Mouse (Mus musculus): ENCODE data around the gene Nhlrc4.

Gene Nhlrc4

DNA sequence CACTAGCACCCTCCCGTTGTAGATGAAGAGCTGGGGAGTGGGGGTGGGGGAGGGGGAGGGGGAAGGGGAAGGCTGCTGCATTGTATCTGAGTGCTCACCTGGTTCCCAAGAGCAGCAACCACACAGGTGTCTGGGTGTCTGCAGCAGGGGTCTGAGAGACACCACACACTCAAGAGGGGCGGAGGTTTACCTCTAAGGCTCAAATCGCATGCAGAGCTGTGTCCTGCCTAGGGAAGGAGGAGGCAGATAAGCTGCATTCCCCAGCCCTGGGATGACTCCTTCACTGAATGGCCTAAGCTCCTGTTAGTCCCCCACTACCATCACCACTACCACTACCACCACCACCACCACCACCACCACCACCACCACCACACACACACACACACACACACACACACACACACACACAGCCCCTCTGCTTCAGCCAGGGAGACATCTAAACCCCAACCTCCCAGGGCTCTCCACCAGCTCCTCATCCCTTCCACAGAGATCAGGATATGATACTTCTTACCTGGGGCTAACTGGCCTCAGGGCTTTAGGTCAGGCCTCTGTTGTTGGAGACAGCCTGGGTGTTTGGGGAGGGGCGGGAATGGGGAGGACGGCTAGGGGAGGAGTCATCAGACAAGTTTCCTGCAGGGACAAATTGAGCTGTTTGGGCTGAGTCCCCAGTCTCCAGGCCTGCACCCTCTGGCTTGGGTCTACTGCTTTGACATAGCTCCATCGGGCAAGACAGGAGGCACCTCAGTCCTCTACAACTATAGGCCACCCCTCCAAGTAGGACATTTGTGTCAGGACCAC is at the start of gene Nhlrc4, which contains the start of gene Pigq:
Gene Nhlrc4 (minus strand): TSS at position 596 of the 798 bp plus-strand sequence.
Gene Pigq (minus strand): TSS at position 571 of the 798 bp plus-strand sequence.
- no peak for DNase-seq

GRCm38 (mm10) chr17:25993489-25993888 is 48.7 kb upstream of the Nhlrc4 start:
- no peak for DNase-seq

DNA sequence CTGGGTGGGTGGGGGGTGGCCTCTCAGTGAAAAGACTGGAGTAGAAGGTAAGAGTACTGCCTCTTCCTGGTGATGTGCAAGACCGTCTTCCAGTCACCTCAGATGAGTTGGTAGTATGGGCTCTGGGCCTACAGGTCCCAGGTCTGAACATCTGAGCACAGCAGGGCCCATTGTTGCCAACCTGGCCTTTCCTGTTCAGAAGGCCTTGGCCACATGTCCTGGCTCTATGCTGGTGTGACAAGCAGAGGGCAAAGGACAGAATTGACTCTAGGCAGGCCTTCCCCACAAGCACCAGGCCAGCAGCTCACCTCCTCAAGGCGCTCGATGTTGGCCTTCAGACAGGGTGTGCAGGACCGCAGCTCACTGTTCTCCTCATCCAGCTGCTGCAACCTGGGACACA is 47.5 kb upstream of the Nhlrc4 start:
- DNase-seq: no peak

DNA sequence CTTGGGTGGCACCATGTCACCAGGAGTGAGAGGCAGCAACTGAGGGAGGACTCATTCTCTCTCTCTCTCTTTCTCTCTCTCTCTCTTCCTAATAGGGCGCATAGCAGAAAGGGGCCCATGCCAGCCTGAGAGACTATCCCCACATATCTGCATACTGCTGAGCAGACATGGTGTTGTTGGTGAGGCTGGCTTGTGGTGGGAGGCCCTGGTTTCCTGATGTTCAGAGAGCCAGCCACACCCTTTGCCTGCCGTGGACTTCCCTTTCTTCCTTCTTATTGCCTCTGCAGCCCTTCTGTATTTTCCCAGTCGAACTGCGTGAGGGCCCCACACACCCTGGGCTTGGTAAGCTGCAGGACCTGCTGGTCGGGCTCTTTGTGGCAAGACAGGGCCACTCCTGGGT is 45.6 kb upstream of the Nhlrc4 start:
- peak; percentile 37 for DNase-seq

GRCm38 (mm10) chr17:25985306-25986294 is 40.8 kb upstream of the Nhlrc4 start, which contains the start of gene Capn15:
Capn15 (minus strand) TSS chr17:25985796.
- peak; percentile 96 for DNase-seq

DNA sequence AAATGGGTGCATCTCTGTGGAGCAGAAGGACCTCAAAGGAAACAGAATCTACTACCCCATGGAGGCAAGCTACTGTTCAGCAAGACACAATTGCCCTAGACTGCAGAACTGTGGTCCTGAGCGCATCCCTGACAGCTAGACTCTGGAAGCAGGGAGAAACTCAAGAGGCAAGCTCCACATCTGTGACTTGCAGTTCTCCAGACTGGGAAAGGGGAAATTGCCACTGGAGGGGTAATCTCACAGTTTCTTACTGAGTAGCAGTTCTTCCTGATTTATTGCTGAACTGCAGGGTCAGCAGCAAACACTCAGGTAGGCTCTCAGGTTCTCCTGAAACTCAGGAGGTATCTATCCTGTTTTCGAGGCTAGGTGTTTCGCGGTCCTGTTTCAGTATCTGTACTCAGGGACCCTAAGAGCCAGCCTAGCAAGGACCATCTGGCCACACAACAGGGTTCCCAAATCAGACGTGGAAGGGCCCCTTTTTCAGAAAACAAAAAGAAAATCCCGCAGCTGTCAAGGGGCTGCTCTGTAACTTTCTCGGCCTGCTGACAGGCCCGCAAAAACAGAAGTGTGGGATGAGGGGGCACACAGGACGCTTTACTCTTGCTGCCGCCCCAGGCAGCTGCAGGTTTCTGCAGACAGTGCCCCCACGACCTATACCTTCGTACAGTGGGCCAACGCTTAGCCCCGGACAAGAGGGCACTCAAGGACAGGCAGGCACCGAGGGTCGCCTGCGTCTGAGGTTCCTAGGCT is 40.0 kb upstream of the Nhlrc4 start:
- DNase-seq: no peak

- no peak for DNase-seq
Measured at GRCm38 (mm10) chr17:25984066-25984465, 39.3 kb upstream of the Nhlrc4 start.

DNA sequence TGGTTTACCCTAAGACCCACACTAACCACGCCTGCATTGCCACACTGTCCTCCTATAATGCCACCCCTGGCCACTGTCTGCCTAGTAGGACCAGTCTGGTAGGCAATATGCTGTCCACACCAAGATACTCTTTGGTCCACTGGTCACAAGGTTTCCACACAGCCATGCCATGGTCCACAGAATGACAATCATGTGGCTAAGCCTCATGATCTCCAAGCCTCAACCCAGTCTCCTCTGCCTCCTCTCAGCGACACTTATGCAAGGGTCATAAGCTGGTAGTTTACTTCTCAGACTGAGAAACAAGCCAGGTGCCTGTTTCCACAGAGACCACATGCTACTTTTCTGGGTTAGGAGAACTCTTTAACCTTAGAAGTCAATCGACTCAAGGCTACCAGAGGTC is 38.2 kb upstream of the Nhlrc4 start:
- DNase-seq: peak; percentile 54

DNA sequence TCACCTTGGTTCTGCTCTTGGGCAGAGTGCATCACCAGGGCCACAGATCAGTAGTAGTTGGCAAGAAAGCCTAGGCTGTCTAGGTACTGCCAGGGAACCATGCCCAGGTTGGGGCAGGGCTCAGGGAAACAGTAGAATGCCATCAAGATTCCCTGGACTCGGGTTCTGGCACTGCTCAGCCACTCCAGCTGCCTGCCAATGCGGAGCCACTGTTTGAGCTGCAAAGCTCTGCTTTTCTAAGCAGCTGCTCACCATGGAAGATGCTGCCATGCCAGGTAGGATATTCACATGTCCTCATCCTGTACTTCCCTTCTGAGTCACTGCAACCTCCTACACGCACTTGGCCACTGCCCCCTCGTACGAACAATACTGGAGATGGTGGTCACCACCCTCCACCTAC is 36.1 kb upstream of the Nhlrc4 start:
- peak; percentile 14 for DNase-seq

- no peak for DNase-seq
Measured at GRCm38 (mm10) chr17:25979829-25980738, 35.3 kb upstream of the Nhlrc4 start.

GRCm38 (mm10) chr17:25970954-25971707 is 26.4 kb upstream of the Nhlrc4 start:
- peak; percentile 25 for DNase-seq

GRCm38 (mm10) chr17:25970448-25970847 is 25.7 kb upstream of the Nhlrc4 start:
- no peak for DNase-seq

GRCm38 (mm10) chr17:25968176-25968575 is 23.4 kb upstream of the Nhlrc4 start:
- DNase-seq: peak; percentile 66

DNA sequence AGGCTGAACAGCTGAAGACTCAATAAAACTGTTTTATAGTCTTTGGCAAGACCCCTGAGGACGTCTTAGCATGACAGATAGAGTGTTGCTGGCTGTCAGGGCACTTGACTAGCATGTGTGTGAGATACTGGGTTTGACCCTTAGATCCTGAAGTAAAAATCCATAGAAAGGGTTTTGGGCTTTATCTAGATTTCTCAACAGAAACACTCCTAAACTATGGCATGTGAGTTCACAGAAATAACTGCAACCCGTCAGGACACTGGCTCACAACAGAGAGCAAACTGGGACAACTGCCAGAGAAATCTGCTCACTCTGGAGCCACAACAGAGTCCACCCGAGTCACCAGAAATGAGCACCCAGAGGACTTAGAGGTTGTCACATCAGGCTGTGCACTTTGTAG is 22.9 kb upstream of the Nhlrc4 start:
- DNase-seq: no peak

DNA sequence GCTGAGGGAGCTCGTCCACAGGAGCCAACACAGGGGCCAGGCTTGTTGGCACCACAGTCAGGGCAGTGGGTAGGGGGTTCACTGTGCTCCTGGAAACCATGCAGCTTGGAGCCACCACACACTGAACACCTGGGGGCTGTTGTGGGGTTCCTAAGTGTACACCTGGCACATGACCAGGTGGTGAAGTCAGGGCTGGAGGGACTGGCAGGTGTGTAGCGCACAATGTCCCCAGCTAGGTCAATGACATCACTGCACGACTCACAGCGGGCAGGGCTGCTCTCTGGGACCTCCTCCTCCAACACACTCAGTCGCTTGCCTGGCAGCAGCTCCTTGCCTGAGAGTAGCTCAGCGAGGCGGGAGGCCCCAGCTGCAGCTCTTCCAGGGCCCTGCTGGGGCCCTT is 19.5 kb upstream of the Nhlrc4 start:
- DNase-seq: no peak

DNA sequence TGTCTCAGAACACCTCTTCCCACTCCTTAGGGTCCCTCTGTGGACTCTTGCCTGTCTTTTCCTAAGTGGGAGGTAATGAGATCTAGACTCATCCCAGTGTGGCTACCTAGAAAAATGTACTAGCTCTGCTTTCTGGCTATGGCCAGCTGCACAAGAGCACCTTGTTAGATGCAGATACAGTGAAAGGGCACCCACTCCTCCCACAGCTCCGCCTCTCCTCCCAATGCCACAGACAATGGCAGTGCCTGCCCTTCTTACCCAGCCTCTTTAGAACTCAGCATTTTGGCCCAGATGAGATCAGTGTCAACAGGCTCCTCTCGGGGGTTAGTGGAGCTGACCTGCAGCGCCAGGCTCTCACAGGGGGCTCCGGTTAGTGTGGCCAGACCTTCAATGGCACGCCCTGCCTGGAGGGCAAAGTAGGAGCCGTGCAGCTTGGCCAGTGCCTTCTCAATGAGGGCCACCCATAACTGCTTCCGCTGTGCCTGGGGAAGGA is 17.7 kb upstream of the Nhlrc4 start:
- no peak for DNase-seq

DNA sequence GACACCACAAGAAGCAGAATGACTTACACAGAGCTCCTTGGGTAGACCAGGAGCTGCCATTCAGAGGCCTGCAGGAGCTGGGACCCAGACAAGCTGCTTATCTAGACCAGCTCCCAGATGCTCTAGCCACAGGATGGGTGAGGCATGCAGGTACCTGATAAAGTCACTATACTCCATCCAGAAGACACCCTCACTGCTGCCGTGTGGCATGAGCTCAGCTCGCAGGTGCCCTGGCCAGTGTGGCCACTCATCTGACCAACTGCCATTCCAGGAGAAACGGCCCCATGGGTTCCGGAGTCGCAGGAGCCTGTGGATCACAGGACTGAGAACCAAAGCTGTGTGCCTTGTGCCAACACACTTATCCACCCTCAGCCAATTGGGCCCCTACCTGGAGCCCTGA is 16.8 kb upstream of the Nhlrc4 start:
- no peak for DNase-seq

DNA sequence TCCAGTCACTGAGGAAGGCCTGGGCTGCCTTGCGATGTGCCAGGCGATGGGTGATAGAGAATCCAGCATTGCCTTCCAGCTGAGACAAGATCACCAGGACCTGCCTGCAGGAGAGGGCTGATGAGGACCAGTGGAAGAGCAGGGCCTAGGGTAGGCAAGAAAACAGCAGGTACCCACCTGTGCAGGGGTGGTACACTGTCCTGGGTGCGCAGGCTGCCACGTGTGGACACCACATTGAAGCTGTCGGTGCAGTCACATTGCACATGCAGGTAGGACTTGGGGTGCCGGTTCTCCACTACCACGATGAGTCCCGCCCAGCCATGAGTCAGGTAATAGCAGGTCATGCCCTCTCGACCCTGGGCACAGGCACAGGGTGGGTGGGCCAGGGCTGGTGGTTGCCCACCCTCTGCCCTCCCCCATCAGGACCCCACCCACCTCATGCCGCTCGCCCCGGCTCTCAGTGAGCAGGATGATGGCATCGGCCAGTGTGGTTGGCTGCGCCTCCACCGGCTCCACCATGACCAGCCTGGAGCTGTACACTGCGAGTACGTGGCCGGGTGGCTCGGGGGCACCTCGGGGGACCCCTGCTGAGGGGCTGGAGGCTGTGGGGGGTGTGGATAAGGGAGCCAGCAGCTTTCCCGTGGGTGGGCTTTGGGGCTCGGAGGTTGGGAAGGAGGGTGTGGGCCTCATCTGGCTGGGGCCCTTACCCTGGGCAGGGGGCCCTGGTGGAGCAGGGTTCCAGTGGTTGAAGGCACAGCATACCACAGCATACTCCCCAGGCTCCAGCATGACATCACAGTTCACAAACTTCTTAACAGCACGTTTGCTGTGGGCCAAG is 15.1 kb upstream of the Nhlrc4 start:
- no peak for DNase-seq

GRCm38 (mm10) chr17:25958771-25959494 is 14.2 kb upstream of the Nhlrc4 start:
- no peak for DNase-seq
